Mouse (Mus musculus) stomach, embryonic 16.5 days (tissue): ENCODE results near the gene Pofut2. TPM values are rescaled to one million over a fixed set of nuclear protein-coding genes. Genes with fewer than 3 reads are reported as not detected.

Experiments used
- ATAC-seq: fragments of 200-750 bp; cut with Nextera tagmentation; 2 replicates; pipeline ENCODE4 v1.8.0; 2017; ENCODE audit warnings: moderate number of reproducible peaks, moderate TSS enrichment; ENCODE audit not compliant: insufficient read depth, low FRiP score
- H3K27ac ChIP-seq: fragments of 300-500 bp; sonication (generic); 2 replicates; pipeline ENCODE4 v1.5.1; 2014; ENCODE audit warnings: low read length
- H3K27me3 ChIP-seq: fragments of 300-500 bp; sonication (generic); 2 replicates; pipeline ENCODE4 v1.6.1; 2014; ENCODE audit warnings: low read length, control low read depth, mixed read lengths; ENCODE audit not compliant: control insufficient read depth, insufficient read depth
- H3K36me3 ChIP-seq: fragments of 300-500 bp; sonication (generic); 2 replicates; pipeline ENCODE4 v1.6.1; 2014; ENCODE audit warnings: low read length; ENCODE audit not compliant: control insufficient read depth, insufficient read depth
- H3K4me1 ChIP-seq: fragments of 300-500 bp; sonication (generic); 2 replicates; pipeline ENCODE4 v1.6.1; 2014; ENCODE audit warnings: low read length, control low read depth, mixed read lengths; ENCODE audit not compliant: control insufficient read depth, insufficient read depth
- H3K4me2 ChIP-seq: fragments of 300-500 bp; sonication (generic); 2 replicates; pipeline ENCODE4 v1.6.1; 2014; ENCODE audit warnings: low read depth, low read length, mixed read lengths
- H3K4me3 ChIP-seq: fragments of 300-500 bp; sonication (generic); replicated peaks from 2 replicates; pipeline ENCODE4 v1.5.1; 2014; ENCODE audit warnings: mild to moderate bottlenecking, low read length
- H3K9ac ChIP-seq: fragments of 300-500 bp; sonication (generic); 2 replicates; pipeline ENCODE4 v1.6.1; 2014; ENCODE audit warnings: low read length
- H3K9me3 ChIP-seq: fragments of 300-500 bp; sonication (generic); replicated peaks from 2 replicates; pipeline ENCODE4 v1.6.1; 2016; ENCODE audit warnings: low read length, control low read depth; ENCODE audit not compliant: control insufficient read depth
- WGBS: fragments of 180-500 bp; shearing (Covaris S2); extraction: QIAGEN DNeasy Blood & Tissue Kit; methylation state at CpG from one replicate; pipeline ENCODE4 v1.1.7; 2014; 5-methylcytosine and 5-hydroxymethylcytosine counted together
- polyA plus RNA-seq: library from polyadenylated mRNA; unstranded; fragments of >200 nt; fragmentation: Nextera tagmentation; extraction: Ambion mirVana; gene quantifications from 2 replicates; pipeline ENCODE4 v1.2.1, GENCODE M21; 2015

Pofut2 gene
- polyA plus RNA-seq, 1 experiment from 2014 or later, result 125 TPM

DNA sequence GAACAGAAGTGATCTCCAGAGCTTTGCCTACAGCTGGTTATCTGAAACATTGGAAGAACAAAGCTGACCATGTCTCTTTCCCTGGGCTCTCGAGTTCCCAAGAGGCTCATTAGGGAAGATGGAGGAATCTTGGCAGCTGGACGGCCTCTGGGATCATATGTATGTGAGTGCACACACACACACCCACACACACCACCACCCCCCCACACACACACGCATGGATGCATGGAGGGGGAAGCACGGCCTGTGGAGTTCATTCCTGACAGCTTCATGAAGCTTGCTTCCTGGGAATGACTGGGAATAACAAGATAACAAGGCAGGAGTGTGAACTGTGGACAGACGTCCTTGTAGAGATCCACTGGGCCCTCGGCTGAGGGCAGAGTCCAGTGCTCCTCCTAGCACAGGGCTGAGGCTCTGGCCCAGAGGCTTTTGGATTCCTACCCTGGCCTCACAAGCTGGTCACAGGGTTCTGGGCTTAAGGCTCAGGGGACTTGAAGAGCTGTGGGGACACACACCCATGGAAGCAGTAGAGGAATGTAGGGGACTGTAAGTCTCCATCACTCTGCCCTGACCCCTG is 41.8 kb upstream of the Pofut2 start:
- H3K9me3 ChIP-seq, result no peaks in the 10 kb centered on the region
- peaks cover 18% of the 10 kb centered on the region for H3K4me1 ChIP-seq
- H3K4me3 ChIP-seq, result no peak overlapping the region
- H3K27ac ChIP-seq, result peak overlapping the region; percentile 39; the same call in 1 of the 2 replicates
- no peak for ATAC-seq
- H3K27me3 ChIP-seq, result no peaks in the 10 kb centered on the region
- no peak overlapping the region for H3K9ac ChIP-seq
- no peak overlapping the region for H3K4me2 ChIP-seq
- H3K36me3 ChIP-seq, result no peaks in the 10 kb centered on the region
- 64% methylated on average over 6 of the region's 6 CpGs for WGBS

DNA sequence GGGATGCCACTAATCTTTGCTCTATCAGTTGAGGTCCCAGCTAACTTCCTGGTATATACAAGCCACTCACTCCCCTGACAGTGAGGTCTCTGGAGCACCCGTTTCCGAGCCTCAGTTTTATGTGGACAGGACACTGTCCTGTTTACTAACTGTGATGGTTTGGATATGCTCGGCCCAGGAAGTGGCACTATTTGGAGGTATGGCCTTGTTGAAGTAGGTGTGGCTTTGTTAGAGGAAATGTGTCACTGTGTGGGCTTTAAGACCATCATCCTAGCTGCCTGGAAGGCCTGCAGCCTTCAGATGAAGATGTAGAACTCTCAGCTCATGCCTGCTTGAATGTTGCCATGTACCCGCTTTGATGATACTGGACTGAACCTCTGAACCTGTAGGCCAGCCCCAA is 41.0 kb upstream of the Pofut2 start:
- no peak overlapping the region for H3K4me3 ChIP-seq
- WGBS, result 81% methylated on average over 4 of the region's 4 CpGs
- no peaks in the 10 kb centered on the region for H3K27me3 ChIP-seq
- peaks cover 18% of the 10 kb centered on the region for H3K4me1 ChIP-seq
- H3K9me3 ChIP-seq, result no peaks in the 10 kb centered on the region
- H3K9ac ChIP-seq, result no peak overlapping the region
- no peak overlapping the region for H3K27ac ChIP-seq
- no peak overlapping the region for H3K4me2 ChIP-seq
- no peaks in the 10 kb centered on the region for H3K36me3 ChIP-seq
- ATAC-seq, result no peak

DNA sequence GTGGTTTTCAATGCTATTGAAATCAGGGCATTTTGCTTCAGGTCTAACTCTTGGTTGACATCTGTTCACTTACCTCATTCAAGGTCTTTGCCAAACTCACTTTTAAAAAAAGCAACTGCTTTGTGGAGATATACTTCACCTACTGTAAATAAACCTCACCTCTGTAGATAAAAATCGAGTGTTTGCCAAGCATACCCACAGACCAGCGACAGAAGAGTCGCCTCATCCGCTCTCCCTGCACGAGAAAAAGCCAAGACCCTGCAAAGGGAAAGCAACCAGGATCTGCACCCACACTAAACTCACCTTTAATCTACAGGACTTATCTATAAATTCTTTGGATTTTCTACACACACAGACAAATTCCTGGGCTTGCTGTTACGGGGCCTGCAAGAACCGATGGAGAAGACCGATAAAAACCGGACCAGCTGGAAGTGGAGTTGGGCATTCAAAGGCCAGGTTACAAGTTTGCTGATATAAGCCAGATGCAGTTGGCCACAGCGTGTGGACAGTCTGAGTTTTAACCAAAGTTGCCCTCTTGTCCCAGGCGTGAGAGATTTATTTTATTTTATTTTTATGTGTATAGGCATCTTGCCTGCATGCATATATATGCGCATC is 39.5 kb upstream of the Pofut2 start:
- no peaks in the 10 kb centered on the region for H3K27me3 ChIP-seq
- no peak overlapping the region for H3K27ac ChIP-seq
- no peaks in the 10 kb centered on the region for H3K9me3 ChIP-seq
- 62% methylated on average over 12 of the region's 12 CpGs for WGBS
- H3K4me2 ChIP-seq, result no peak overlapping the region
- no peak for ATAC-seq
- peaks cover 15% of the 10 kb centered on the region for H3K4me1 ChIP-seq
- no peaks in the 10 kb centered on the region for H3K36me3 ChIP-seq
- H3K4me3 ChIP-seq, result no peak overlapping the region
- H3K9ac ChIP-seq, result no peak overlapping the region

DNA sequence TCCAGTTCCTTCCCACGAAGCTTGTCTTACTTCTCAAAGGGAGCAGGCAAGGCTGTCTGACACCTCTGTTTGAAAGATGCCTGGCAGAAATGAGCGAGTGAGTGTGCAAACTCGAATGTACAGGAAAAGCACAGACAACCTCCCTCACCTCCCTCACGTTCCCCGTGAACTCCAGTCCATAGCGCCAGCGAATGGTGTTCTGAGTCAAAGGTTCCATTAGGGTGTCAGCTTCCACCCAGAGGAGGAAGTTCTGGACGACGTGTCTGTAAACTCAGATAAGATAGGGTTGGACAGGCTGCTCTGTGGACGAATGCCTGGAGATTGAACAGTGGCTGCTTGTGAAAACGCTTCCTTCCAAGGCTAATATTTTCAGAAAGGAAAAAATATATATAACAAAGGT is 37.9 kb upstream of the Pofut2 start:
- WGBS, result 8% methylated on average over 11 of the region's 11 CpGs
- H3K27ac ChIP-seq, result peak overlapping the region; percentile 77
- no peaks in the 10 kb centered on the region for H3K36me3 ChIP-seq
- H3K4me2 ChIP-seq, result no peak overlapping the region
- no peaks in the 10 kb centered on the region for H3K27me3 ChIP-seq
- ATAC-seq, result peak; percentile 90
- H3K4me3 ChIP-seq, result no peak overlapping the region
- H3K9ac ChIP-seq, result 0 out of 2 replicates have a peak overlapping the region, but pooled peaks have one; percentile 16
- peaks cover 11% of the 10 kb centered on the region for H3K4me1 ChIP-seq
- no peaks in the 10 kb centered on the region for H3K9me3 ChIP-seq

DNA sequence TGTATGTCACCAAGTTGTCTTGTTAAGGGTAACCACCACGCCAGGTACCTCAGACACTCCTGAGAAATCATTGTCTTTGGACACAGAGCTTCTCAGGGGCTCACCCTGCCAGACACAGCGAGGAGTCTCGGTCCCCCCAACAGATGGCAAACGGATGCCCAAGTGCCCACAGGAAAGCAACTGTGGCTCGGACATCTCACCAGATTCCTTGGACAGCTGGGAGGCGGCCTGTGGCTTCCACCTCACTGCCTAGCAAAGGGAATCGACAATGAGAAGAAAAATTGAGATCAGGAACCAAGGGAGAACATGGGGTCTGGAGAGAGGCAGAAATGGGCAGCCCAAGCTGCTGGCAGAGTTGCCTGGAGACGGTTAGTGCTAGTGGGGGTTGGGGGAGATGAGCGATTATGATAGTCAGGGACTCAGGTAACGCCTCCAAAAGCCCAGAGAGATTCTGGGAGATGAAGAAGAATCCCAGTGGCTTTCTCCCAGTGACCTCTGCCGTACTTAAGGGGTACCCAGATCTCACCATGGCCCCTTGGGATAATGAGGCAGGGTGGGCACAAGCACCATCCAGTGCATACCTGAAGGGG is 36.0 kb upstream of the Pofut2 start:
- Histone ChIP-seq H3K9me3 (no peaks in the 10 kb centered on the region), H3K27ac (no peak overlapping the region), H3K9ac (no peak overlapping the region), H3K36me3 (no peaks in the 10 kb centered on the region), H3K4me1 (peaks cover 7% of the 10 kb centered on the region), H3K4me3 (no peak overlapping the region), H3K4me2 (no peak overlapping the region), H3K27me3 (no peaks in the 10 kb centered on the region)
- ATAC-seq, result no peak
- 85% methylated on average over 11 of the region's 11 CpGs for WGBS

DNA sequence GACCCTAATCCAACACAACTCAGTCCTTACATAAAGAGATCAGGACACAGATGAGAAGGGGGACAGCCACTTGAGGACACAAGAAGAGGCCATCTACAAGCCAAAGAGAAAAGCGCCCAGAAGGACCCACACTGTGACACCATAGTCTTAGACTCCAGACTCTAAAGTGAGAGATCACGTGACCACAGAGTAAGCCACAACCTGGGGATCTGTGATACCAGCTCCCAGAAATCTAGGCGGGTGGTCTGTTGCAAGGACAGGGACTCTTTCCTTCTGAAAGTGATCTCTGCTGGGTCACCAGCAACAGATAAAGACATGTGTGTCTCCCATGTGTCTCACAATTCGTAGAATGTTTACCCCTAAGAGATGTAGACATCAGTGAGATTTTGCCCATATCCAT is 34.6 kb upstream of the Pofut2 start:
- no peak for ATAC-seq
- no peak overlapping the region for H3K4me3 ChIP-seq
- peaks cover 7% of the 10 kb centered on the region for H3K4me1 ChIP-seq
- no peak overlapping the region for H3K27ac ChIP-seq
- H3K36me3 ChIP-seq, result no peaks in the 10 kb centered on the region
- H3K9me3 ChIP-seq, result no peaks in the 10 kb centered on the region
- H3K27me3 ChIP-seq, result no peaks in the 10 kb centered on the region
- 80% methylated on average over 4 of the region's 4 CpGs for WGBS
- no peak overlapping the region for H3K9ac ChIP-seq
- no peak overlapping the region for H3K4me2 ChIP-seq

DNA sequence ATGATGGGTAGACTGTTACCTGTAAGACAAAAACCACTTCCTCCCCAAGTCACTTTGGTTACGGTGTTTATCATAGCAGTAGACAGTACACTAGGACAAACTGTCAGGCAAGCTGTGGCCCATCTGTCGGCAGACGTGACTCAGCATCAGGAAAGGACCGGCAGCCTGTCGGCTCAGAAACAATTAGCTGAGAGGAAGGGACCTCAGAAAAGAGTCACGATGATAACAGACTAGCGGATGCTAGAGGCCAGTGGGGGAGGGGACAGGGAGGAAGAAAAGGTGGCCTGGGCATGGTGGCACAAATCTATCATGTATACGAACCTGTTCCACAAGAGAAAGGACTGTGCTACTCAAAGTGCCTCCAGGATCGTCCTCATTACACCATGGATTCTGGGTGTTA is 33.6 kb upstream of the Pofut2 start:
- no peak overlapping the region for H3K4me3 ChIP-seq
- no peak overlapping the region for H3K4me2 ChIP-seq
- H3K27me3 ChIP-seq, result no peaks in the 10 kb centered on the region
- H3K9ac ChIP-seq, result no peak overlapping the region
- H3K36me3 ChIP-seq, result no peaks in the 10 kb centered on the region
- H3K9me3 ChIP-seq, result no peaks in the 10 kb centered on the region
- peaks cover 9% of the 10 kb centered on the region for H3K4me1 ChIP-seq
- WGBS, result 32% methylated on average over 9 of the region's 9 CpGs
- H3K27ac ChIP-seq, result peak overlapping the region; percentile 28; the same call in 1 of the 2 replicates
- ATAC-seq, result no peak

DNA sequence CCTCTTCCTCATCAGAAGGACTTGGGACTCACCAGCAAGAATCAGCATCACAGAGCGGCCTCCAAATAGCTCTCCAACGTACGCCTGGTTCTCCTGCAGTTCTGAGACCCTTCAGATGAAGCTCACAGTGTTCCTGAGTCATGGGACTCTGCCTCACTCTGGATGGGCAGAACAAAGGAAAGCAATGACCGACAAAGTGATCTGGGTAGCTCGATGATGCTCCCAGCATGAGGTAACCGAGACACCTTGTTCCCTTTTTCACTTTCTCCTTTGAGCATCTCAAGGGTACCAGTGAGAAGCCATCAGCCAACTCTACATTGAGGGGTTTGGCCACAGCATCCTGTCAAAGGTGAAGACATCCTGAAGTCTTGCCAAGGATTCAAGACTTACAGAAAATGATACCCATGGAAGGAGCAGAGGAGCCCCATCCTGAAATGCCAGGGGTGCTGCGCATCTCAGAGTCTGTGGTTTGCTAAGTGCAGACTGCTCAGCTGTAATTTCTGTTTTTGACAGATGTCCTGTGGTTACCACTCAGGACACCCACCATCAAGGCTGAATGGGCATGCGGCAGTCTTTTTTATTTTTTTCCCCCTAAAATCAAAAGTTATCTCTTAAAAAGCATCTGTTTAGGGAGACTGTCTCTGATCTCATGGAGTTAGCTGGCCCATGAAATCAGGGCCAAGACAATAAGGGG is 32.9 kb upstream of the Pofut2 start:
- ATAC-seq, result no peak
- no peak overlapping the region for H3K4me3 ChIP-seq
- H3K9me3 ChIP-seq, result no peaks in the 10 kb centered on the region
- no peaks in the 10 kb centered on the region for H3K27me3 ChIP-seq
- no peak overlapping the region for H3K9ac ChIP-seq
- H3K4me1 ChIP-seq, result 0 out of 2 replicates have a peak, but pooled peaks cover 7% of the 10 kb centered on the region
- H3K4me2 ChIP-seq, result no peak overlapping the region
- 84% methylated on average over 8 of the region's 8 CpGs for WGBS
- H3K36me3 ChIP-seq, result no peaks in the 10 kb centered on the region
- peak overlapping the region; percentile 28; the same call in 1 of the 2 replicates for H3K27ac ChIP-seq
